Mouse (Mus musculus): Measurements from ENCODE around the gene Lrrc61. TPM values are rescaled to one million over a fixed set of nuclear protein-coding genes. Genes with fewer than 3 reads are reported as not detected.

Gene Lrrc61
- polyA plus RNA-seq, 1 experiment: 54.4 TPM

DNA sequence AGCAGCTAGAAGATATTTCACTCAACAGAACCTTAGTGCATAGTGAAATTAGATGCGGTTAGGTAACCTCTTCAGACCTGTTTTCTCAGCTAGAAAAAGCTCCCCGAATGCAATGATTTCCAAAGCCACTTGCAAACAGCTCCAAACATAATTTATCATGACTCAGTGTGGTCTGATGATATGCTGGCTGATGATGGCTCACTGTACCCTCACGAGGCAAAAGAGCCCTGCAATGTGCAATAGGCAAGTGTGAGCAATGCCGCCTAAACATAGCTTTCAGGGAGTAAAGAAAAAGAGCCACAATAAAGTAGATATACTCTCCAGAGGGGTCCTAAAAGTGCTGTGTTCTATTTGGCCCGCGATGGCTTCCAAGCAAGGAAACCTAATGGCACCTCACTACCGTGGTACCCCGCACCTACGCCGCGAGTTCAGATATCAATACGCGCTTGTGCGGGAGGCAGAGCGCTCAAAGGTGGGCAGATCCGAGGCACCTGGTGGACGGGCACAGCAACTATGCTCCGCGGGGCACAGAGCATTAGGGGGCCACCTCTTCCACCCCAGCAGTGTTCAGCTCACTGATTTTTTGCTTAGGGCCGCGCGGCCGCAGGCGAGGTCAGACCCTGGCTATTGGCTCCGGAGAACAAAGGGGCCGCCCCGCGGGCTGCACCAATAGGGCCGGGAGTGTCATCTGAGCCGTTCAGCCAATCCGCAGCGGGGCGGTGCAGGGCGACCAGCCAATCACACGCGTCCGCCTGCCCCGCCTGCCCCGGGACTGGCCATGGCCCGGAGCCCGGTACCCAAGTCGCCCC is 46.9 kb downstream of the Lrrc61 start, which contains the start of gene Zfp775:
Gene Zfp775, plus strand, starts transcription at position 793 of the 809 bp plus-strand sequence.
- H3K36me3 ChIP-seq (ENCODE audit: control insufficient read depth, insufficient read depth, low read length): no peaks in the 10 kb centered on the region
- H3K4me1 ChIP-seq (ENCODE audit: control insufficient read depth, insufficient read depth, low read length): peaks cover 16% of the 10 kb centered on the region
- TF ChIP-seq POLR2A (IDR thresholded peaks at IDR 0.05; ENCODE audit: control insufficient read depth, low read depth, low read length): peak; percentile 35
- TF ChIP-seq CTCF (IDR thresholded peaks at IDR 0.05; ENCODE audit: control insufficient read depth, insufficient read depth, insufficient replicate concordance, low read depth, low read length): no peak
- no peaks in the 10 kb centered on the region for H3K27me3 ChIP-seq (ENCODE audit: control insufficient read depth, insufficient read depth, low read length)
- peak within 1 kb of the TSS; percentile 77 for H3K4me3 ChIP-seq (ENCODE audit: control insufficient read depth, low read depth, low read length)
- peak within 1 kb of the TSS; percentile 70 for H3K27ac ChIP-seq (ENCODE audit: control insufficient read depth, insufficient read depth, low read depth, low read length)

DNA sequence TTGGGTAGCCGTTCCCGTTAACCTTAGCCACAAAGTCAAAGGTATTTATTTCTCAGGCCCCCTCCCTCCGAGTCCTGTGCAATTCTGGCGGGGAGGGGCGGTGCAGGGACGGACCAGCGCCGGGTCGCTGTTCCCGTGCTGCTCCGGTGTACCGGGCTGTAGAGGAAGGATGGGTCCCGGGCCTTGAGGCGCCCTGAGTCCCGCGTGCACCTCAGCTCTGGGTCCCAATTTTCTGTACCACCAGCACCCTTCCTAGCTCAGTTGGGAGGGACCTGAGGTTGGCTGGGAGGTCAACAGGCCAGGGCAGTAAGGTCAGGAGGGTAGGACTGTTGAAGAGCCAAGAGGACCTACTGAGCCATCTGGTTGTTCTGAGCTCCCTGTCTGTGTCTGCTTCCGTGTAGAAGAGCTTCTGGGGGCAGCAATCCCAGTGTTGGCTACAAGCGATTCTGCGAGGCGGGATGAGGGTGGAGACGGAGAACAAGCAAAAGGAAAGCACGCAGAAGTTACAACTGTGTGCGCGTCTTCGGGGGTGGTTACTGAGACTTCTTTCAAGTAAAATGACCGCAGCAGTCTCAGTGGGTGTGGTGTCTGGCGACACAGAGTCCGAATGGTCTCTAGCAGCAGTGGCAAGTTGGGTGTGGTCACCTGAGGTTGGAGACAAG is 47.6 kb downstream of the Lrrc61 start:
- H3K27ac ChIP-seq (ENCODE audit: control insufficient read depth, insufficient read depth, low read depth, low read length): peak overlapping the region; percentile 70
- H3K4me3 ChIP-seq (ENCODE audit: control insufficient read depth, low read depth, low read length): peak overlapping the region; percentile 77
- no peaks in the 10 kb centered on the region for H3K27me3 ChIP-seq (ENCODE audit: control insufficient read depth, insufficient read depth, low read length)
- TF ChIP-seq CTCF (IDR thresholded peaks at IDR 0.05; ENCODE audit: control insufficient read depth, insufficient read depth, insufficient replicate concordance, low read depth, low read length) (no peak), POLR2A (IDR thresholded peaks at IDR 0.05; ENCODE audit: control insufficient read depth, low read depth, low read length) (no peak)
- H3K4me1 ChIP-seq (ENCODE audit: control insufficient read depth, insufficient read depth, low read length): peaks cover 10% of the 10 kb centered on the region
- no peaks in the 10 kb centered on the region for H3K36me3 ChIP-seq (ENCODE audit: control insufficient read depth, insufficient read depth, low read length)

- Histone ChIP-seq H3K27ac (ENCODE audit: control insufficient read depth, insufficient read depth, low read depth, low read length) (no peak overlapping the region), H3K4me1 (ENCODE audit: control insufficient read depth, insufficient read depth, low read length) (no peaks in the 10 kb centered on the region), H3K36me3 (ENCODE audit: control insufficient read depth, insufficient read depth, low read length) (no peaks in the 10 kb centered on the region), H3K4me3 (ENCODE audit: control insufficient read depth, low read depth, low read length) (no peak overlapping the region), H3K27me3 (ENCODE audit: control insufficient read depth, insufficient read depth, low read length) (no peaks in the 10 kb centered on the region)
- TF ChIP-seq CTCF (IDR thresholded peaks at IDR 0.05; ENCODE audit: control insufficient read depth, insufficient read depth, insufficient replicate concordance, low read depth, low read length): no peak
- TF ChIP-seq POLR2A (IDR thresholded peaks at IDR 0.05; ENCODE audit: control insufficient read depth, low read depth, low read length): no peak
Measured at GRCm38 (mm10) chr6:48608124-48608523, 53.5 kb downstream of the Lrrc61 start.

- H3K4me3 ChIP-seq (ENCODE audit: control insufficient read depth, low read depth, low read length): no peak overlapping the region
Measured at GRCm38 (mm10) chr6:48609512-48609911, 54.9 kb downstream of the Lrrc61 start.

DNA sequence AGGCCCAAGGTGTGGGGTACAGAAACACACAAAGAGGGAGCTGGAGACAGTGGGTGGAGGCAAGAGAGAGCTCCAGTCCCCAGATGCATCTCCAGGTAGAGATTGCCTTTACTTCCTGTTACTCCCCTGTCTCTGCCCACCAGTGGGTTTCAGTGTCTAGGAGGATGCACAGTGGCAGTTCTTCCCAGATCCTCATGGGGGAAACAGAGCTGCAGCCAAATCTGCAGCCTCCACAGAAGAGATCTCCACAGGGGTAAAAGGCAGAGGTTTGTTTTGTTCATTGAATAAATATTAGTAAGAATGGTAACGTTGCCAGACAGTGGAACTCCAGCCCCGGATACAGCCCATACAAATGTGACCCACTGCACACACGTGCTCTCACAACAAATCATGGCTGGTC is 56.1 kb downstream of the Lrrc61 start:
- H3K36me3 ChIP-seq (ENCODE audit: control insufficient read depth, insufficient read depth, low read length): no peaks in the 10 kb centered on the region
- no peaks in the 10 kb centered on the region for H3K4me1 ChIP-seq (ENCODE audit: control insufficient read depth, insufficient read depth, low read length)
- no peak overlapping the region for H3K4me3 ChIP-seq (ENCODE audit: control insufficient read depth, low read depth, low read length)
- H3K27ac ChIP-seq (ENCODE audit: control insufficient read depth, insufficient read depth, low read depth, low read length): no peak overlapping the region
- TF ChIP-seq POLR2A (IDR thresholded peaks at IDR 0.05; ENCODE audit: control insufficient read depth, low read depth, low read length): no peak
- no peak for TF ChIP-seq CTCF (IDR thresholded peaks at IDR 0.05; ENCODE audit: control insufficient read depth, insufficient read depth, insufficient replicate concordance, low read depth, low read length)
- no peaks in the 10 kb centered on the region for H3K27me3 ChIP-seq (ENCODE audit: control insufficient read depth, insufficient read depth, low read length)

More at GRCm38 (mm10) chr6:48609512-48609911, 54.9 kb downstream of the Lrrc61 start:
- Histone ChIP-seq H3K27ac (ENCODE audit: control insufficient read depth, insufficient read depth, low read depth, low read length) (no peak overlapping the region), H3K36me3 (ENCODE audit: control insufficient read depth, insufficient read depth, low read length) (no peaks in the 10 kb centered on the region), H3K27me3 (ENCODE audit: control insufficient read depth, insufficient read depth, low read length) (no peaks in the 10 kb centered on the region), H3K4me1 (ENCODE audit: control insufficient read depth, insufficient read depth, low read length) (no peaks in the 10 kb centered on the region)
- TF ChIP-seq CTCF (IDR thresholded peaks at IDR 0.05; ENCODE audit: control insufficient read depth, insufficient read depth, insufficient replicate concordance, low read depth, low read length): no peak
- no peak for TF ChIP-seq POLR2A (IDR thresholded peaks at IDR 0.05; ENCODE audit: control insufficient read depth, low read depth, low read length)

DNA sequence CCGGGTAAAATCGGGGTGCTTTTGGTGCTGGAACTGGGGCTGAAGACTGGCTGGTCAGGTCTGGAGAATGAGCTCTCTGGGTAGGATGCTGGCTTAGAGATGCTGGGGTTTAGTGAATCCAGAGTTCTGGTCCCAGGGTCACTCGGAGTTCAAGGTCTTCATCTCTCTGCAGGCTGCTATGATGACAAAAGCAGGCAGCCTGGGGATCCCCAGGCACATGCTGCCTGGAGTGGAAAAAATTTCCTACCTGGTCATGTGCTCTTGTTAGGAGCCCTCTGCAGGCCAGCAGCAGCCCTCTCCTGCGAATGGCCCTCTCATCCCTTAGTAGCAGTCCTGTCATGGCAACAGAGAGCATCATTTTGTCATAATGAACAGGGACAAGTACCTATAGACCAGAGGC is 58.9 kb downstream of the Lrrc61 start:
- Histone ChIP-seq H3K27me3 (ENCODE audit: control insufficient read depth, insufficient read depth, low read length) (no peaks in the 10 kb centered on the region), H3K27ac (ENCODE audit: control insufficient read depth, insufficient read depth, low read depth, low read length) (no peak overlapping the region), H3K36me3 (ENCODE audit: control insufficient read depth, insufficient read depth, low read length) (no peaks in the 10 kb centered on the region), H3K4me3 (ENCODE audit: control insufficient read depth, low read depth, low read length) (peak overlapping the region; percentile 82), H3K4me1 (ENCODE audit: control insufficient read depth, insufficient read depth, low read length) (no peaks in the 10 kb centered on the region)
- TF ChIP-seq CTCF (IDR thresholded peaks at IDR 0.05; ENCODE audit: control insufficient read depth, insufficient read depth, insufficient replicate concordance, low read depth, low read length): no peak
- TF ChIP-seq POLR2A (IDR thresholded peaks at IDR 0.05; ENCODE audit: control insufficient read depth, low read depth, low read length): no peak

DNA sequence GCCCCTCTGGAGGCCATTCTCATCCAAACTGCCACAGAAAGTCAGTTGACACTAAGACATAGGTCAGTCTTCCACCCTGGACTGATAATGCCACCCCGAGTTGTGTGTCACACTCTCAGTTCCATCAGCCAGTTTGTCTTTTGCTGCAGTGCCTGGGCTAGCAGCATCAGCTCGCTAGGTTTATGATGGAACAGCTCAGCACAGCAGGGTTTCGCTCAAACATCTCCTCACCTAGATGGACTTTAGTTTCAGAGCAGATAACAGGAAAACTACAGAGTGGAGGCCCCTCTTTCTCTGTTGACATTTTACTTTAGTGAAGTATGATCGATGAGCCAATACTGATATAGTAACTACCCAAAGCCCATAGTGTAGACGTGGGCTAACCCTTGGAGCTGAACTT is 60.2 kb downstream of the Lrrc61 start:
- Histone ChIP-seq H3K36me3 (ENCODE audit: control insufficient read depth, insufficient read depth, low read length) (no peaks in the 10 kb centered on the region), H3K4me3 (ENCODE audit: control insufficient read depth, low read depth, low read length) (peak overlapping the region; percentile 2; the same call in 1 of the 2 replicates), H3K27me3 (ENCODE audit: control insufficient read depth, insufficient read depth, low read length) (no peaks in the 10 kb centered on the region), H3K4me1 (ENCODE audit: control insufficient read depth, insufficient read depth, low read length) (peaks cover 6% of the 10 kb centered on the region; the same call in 1 of the 2 replicates), H3K27ac (ENCODE audit: control insufficient read depth, insufficient read depth, low read depth, low read length) (no peak overlapping the region)
- no peak for TF ChIP-seq POLR2A (IDR thresholded peaks at IDR 0.05; ENCODE audit: control insufficient read depth, low read depth, low read length)
- no peak for TF ChIP-seq CTCF (IDR thresholded peaks at IDR 0.05; ENCODE audit: control insufficient read depth, insufficient read depth, insufficient replicate concordance, low read depth, low read length)
